Mouse (Mus musculus) embryonic facial prominence, embryonic 10.5 days (tissue): ENCODE measurements around the gene Sct. TPM values are rescaled to one million over a fixed set of nuclear protein-coding genes. Genes with fewer than 3 reads are reported as not detected.
A peak's percentile ranks its signal among the peaks of the same experiment; 100 is the strongest.

ENCODE experiments used
- DNase-seq: peaks from one replicate; pipeline ENCODE4 v3.0.0-alpha.2; 2017; ENCODE audit warnings: low spot score
- H3K27ac ChIP-seq: fragments of 300-500 bp; sonication (generic); replicated peaks from 2 replicates; pipeline ENCODE4 v1.5.1; 2016; ENCODE audit warnings: mild to moderate bottlenecking
- H3K27me3 ChIP-seq: fragments of 300-500 bp; sonication (generic); replicated peaks from 2 replicates; pipeline ENCODE4 v1.6.1; 2016; ENCODE audit warnings: low read depth, mild to moderate bottlenecking; ENCODE audit not compliant: poor library complexity, severe bottlenecking
- H3K36me3 ChIP-seq: fragments of 300-500 bp; sonication (generic); replicated peaks from 2 replicates; pipeline ENCODE4 v1.6.1; 2016; ENCODE audit warnings: mild to moderate bottlenecking, moderate library complexity
- H3K4me1 ChIP-seq: fragments of 300-500 bp; sonication (generic); 2 replicates; pipeline ENCODE4 v1.6.1; 2016
- H3K4me3 ChIP-seq: fragments of 300-500 bp; sonication (generic); 2 replicates; pipeline ENCODE4 v1.5.1; 2016; ENCODE audit warnings: mild to moderate bottlenecking, moderate library complexity
- H3K9me3 ChIP-seq: fragments of 300-500 bp; sonication (generic); 2 replicates; pipeline ENCODE4 v1.6.1; 2016; ENCODE audit warnings: mild to moderate bottlenecking
- WGBS: fragments of 180-500 bp; shearing (Covaris S2); methylation state at CpG from one replicate; pipeline ENCODE4 v1.1.7; 2016; 5-methylcytosine and 5-hydroxymethylcytosine counted together
- polyA plus RNA-seq: library from polyadenylated mRNA; unstranded; fragments of >200 nt; fragmentation: Nextera tagmentation; extraction: Ambion mirVana; gene quantifications from 2 replicates; pipeline ENCODE4 v1.2.1, GENCODE M21; 2016

The Sct gene
- polyA plus RNA-seq, 1 experiment from 2014 or later = 8.8 TPM

DNA sequence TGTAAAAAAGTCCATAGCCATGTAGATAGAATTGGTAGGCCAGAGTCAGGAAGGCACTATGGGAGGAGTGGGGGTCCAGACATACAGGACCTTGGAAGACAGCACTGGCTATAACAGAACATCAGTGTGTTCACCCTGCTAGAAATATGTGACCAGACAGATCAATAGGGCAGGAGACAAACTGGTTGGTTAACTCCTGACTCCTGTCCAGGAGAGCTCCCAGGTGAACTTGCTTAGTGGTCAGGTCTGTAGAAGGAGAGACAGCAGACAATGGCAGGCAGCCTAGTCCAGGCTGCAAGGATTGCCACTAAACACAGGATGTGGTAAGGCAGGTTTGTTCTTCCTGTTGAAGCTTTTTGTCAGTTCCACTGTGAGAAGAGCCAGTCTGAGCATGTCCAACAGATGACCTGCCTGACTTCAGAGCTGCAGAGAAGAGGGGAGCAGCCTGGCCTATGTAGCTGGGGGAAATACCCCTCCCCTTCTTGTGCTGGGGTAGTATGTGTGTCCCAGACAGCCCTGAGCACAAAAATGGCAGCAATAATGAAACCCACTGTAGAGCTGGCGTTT lies 23.9 kb upstream of the Sct start:
- no peak overlapping the region for H3K27ac ChIP-seq
- H3K9me3 ChIP-seq = no peaks in the 10 kb centered on the region
- DNase-seq = no peak
- no peaks in the 10 kb centered on the region for H3K27me3 ChIP-seq
- 81% methylated on average over 1 of the region's 1 CpGs for WGBS
- H3K4me3 ChIP-seq = no peak overlapping the region
- peaks cover 98% of the 10 kb centered on the region for H3K36me3 ChIP-seq
- no peaks in the 10 kb centered on the region for H3K4me1 ChIP-seq

GRCm38 (mm10) chr7:141301386-141301785 lies 22.5 kb upstream of the Sct start:
- Histone ChIP-seq H3K4me1 (no peaks in the 10 kb centered on the region), H3K9me3 (no peaks in the 10 kb centered on the region), H3K27ac (no peak overlapping the region), H3K27me3 (peaks cover 3% of the 10 kb centered on the region), H3K36me3 (peaks cover 98% of the 10 kb centered on the region), H3K4me3 (no peak overlapping the region)
- DNase-seq = no peak
- WGBS = 94% methylated on average over 9 of the region's 9 CpGs

GRCm38 (mm10) chr7:141299175-141299574 lies 20.2 kb upstream of the Sct start:
- H3K9me3 ChIP-seq = no peaks in the 10 kb centered on the region
- H3K36me3 ChIP-seq = peaks cover 84% of the 10 kb centered on the region
- H3K4me1 ChIP-seq = peaks cover 7% of the 10 kb centered on the region
- 92% methylated on average over 8 of the region's 8 CpGs for WGBS
- H3K27ac ChIP-seq = no peak overlapping the region
- H3K4me3 ChIP-seq = no peak overlapping the region
- DNase-seq = no peak
- peaks cover 25% of the 10 kb centered on the region for H3K27me3 ChIP-seq

DNA sequence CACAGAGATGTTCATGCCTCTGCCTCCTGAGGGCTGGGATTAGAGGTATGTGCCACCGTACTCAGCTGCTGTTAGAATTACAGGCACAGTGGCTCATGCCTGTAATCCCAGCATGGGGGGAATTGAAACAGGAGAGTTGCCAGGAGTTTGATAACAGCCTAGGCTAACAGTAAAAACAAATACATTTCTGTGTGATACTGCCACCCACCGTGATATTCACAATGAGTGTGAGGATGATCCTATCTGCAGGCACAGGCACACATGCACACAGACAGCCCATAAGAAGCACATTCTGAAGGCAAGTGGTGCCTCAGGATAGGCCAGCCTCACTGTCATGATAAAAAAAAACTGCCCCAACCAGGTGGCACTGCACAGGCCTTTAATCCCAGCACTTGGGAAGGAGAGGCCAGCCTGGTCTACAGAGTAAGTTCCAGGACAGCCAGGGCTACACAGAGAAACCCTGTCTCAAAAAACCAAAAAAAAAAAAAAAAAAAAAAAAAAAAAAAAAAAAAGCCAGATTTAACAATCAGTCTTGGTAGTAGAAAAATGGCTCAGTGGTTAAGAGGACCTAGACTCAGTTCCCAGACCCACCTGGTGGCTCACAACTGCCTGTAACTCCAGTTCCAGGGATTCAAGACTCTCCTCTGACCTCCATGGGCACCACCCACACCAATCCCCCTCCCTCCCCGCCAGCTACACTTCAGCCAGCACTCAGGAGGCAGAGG lies 19.2 kb upstream of the Sct start:
- no peak overlapping the region for H3K27ac ChIP-seq
- no peaks in the 10 kb centered on the region for H3K9me3 ChIP-seq
- WGBS = 91% methylated on average over 3 of the region's 3 CpGs
- no peak overlapping the region for H3K4me3 ChIP-seq
- H3K4me1 ChIP-seq = peaks cover 18% of the 10 kb centered on the region
- no peak for DNase-seq
- peaks cover 36% of the 10 kb centered on the region for H3K27me3 ChIP-seq
- peaks cover 73% of the 10 kb centered on the region for H3K36me3 ChIP-seq

DNA sequence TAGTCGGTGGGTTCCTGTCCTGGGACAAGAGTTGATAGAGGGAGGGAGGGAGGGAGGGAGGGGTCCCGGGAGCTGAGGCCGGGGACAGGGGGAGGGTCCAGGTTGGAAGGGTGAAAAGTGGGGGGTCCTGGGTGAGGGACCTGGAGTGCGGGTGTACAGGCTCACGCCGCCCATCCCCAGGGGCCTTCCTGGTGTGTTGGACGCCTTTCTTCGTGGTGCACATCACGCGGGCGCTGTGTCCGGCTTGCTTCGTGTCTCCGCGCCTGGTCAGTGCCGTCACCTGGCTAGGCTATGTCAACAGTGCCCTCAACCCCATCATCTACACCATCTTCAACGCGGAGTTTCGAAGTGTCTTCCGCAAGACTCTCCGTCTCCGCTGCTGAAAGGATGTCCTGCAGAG lies 15.5 kb upstream of the Sct start:
- Histone ChIP-seq H3K4me1 (peaks cover 36% of the 10 kb centered on the region), H3K9me3 (no peaks in the 10 kb centered on the region), H3K4me3 (peak overlapping the region; percentile 70), H3K27me3 (peaks cover 72% of the 10 kb centered on the region), H3K27ac (no peak overlapping the region), H3K36me3 (peaks cover 37% of the 10 kb centered on the region)
- WGBS = 5% methylated on average over 22 of the region's 22 CpGs
- DNase-seq = no peak

DNA sequence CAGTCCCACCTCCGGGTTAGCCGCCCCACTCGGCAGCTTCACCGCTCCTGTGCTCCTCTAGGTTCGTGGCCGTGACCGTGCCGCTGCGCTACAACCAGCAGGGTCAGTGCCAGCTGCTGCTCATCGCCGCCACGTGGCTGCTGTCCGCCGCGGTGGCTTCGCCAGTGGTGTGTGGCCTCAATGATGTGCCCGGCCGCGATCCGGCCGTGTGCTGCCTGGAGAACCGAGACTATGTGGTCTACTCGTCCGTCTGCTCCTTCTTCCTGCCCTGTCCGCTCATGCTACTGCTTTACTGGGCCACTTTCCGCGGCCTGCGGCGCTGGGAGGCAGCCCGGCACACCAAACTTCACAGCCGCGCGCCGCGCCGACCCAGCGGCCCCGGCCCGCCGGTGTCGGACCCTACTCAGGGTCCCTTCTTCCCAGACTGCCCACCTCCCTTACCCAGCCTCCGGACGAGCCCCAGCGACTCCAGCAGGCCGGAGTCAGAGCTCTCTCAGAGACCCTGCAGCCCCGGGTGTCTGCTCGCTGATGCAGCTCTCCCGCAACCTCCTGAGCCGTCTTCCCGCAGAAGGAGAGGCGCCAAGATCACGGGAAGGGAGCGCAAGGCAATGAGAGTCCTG lies 15.0 kb upstream of the Sct start:
- peak overlapping the region; percentile 31 for H3K27ac ChIP-seq
- H3K9me3 ChIP-seq = no peaks in the 10 kb centered on the region
- under 1% methylated on average over 53 of the region's 53 CpGs for WGBS
- peaks cover 75% of the 10 kb centered on the region for H3K27me3 ChIP-seq
- peaks cover 36% of the 10 kb centered on the region for H3K4me1 ChIP-seq
- DNase-seq = peak; percentile 71
- H3K36me3 ChIP-seq = peaks cover 31% of the 10 kb centered on the region
- peak overlapping the region; percentile 70 for H3K4me3 ChIP-seq

DNA sequence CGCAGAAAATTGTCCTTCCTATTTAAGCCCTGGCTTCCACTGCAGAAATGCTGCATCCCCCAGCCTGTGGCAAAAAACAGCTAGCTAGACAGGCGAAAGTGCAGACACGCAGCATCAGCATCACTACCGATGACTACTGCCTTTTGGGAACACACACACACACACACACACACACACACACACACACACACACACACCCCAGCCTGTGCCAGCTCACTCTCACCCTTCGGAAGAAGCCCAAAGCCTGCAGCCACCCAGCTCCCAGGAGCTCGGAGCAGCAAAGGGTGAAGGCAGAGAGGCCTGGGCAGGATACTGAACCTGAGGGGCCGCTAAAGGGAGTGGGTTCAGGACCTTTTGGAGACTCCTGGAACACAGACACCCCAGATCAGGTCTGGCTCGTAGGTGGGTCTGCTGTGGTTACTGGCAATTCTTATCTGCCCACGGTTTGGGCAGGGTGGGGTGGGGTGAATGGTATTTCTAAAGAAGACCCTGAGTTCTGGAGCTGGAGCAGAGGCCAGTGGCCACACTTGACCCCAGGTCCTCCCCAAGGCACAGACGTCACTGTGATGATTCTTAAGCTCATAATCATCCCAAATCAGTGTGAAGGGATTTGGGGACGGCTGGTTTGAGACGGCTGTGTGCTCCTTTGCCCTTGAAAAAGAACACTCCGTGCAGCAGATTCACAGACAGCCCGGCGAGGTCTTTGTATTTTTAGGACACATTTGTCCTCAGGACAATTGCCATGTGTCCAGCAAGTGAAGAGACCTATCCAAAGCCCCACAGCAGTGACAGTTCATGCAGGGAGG lies 13.9 kb upstream of the Sct start:
- H3K4me1 ChIP-seq = peaks cover 36% of the 10 kb centered on the region
- peak overlapping the region; percentile 77; the same call in 1 of the 2 replicates for H3K27ac ChIP-seq
- H3K27me3 ChIP-seq = peaks cover 77% of the 10 kb centered on the region
- peak; percentile 42 for DNase-seq
- 28% methylated on average over 15 of the region's 15 CpGs for WGBS
- H3K4me3 ChIP-seq = peak overlapping the region; percentile 70
- H3K36me3 ChIP-seq = peaks cover 22% of the 10 kb centered on the region
- H3K9me3 ChIP-seq = no peaks in the 10 kb centered on the region

GRCm38 (mm10) chr7:141291921-141292582 lies 13.1 kb upstream of the Sct start, which contains the start of gene Drd4:
Gene Drd4 (plus strand): TSS chr7:141292006.
- WGBS = 1% methylated on average over 46 of the region's 46 CpGs
- H3K36me3 ChIP-seq = peaks cover 15% of the 10 kb centered on the region
- H3K4me1 ChIP-seq = peaks cover 36% of the 10 kb centered on the region
- peak; percentile 84 for DNase-seq
- H3K9me3 ChIP-seq = no peaks in the 10 kb centered on the region
- H3K4me3 ChIP-seq = peak within 1 kb of the TSS; percentile 70
- peaks cover 77% of the 10 kb centered on the region for H3K27me3 ChIP-seq
- peak within 1 kb of the TSS; percentile 77 for H3K27ac ChIP-seq

- Histone ChIP-seq H3K4me1 (peaks cover 18% of the 10 kb centered on the region), H3K4me3 (no peak overlapping the region), H3K36me3 (no peaks in the 10 kb centered on the region), H3K27ac (no peak overlapping the region), H3K9me3 (no peaks in the 10 kb centered on the region), H3K27me3 (peaks cover 41% of the 10 kb centered on the region)
- no peak for DNase-seq
- WGBS = 86% methylated on average over 3 of the region's 3 CpGs
Measured at GRCm38 (mm10) chr7:141288042-141288441, 9.1 kb upstream of the Sct start.

DNA sequence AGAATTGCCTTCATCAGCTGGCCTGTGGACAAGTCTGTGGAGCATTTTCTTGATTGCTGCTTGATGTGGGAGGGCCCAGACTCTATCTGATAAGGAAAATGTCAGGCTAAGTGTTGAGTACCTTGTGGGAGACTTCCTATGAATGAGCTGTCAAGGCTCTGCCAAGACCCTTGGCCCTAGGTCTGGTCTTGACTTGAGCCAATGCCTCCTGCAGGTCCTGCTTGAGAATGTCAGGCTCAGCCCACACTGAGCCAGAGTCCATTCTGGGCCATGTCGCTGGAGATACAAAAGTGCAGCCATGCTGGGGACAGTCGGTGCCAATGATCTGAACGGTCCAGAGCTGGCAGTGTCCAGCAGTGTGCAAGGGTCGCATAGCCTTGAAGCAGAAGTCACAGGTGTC lies 3.8 kb upstream of the Sct start:
- Histone ChIP-seq H3K27ac (no peak overlapping the region), H3K27me3 (peaks cover 25% of the 10 kb centered on the region), H3K36me3 (no peaks in the 10 kb centered on the region), H3K4me3 (no peak overlapping the region), H3K9me3 (no peaks in the 10 kb centered on the region), H3K4me1 (peaks cover 24% of the 10 kb centered on the region)
- no peak for DNase-seq
- WGBS = 87% methylated on average over 4 of the region's 4 CpGs

DNA sequence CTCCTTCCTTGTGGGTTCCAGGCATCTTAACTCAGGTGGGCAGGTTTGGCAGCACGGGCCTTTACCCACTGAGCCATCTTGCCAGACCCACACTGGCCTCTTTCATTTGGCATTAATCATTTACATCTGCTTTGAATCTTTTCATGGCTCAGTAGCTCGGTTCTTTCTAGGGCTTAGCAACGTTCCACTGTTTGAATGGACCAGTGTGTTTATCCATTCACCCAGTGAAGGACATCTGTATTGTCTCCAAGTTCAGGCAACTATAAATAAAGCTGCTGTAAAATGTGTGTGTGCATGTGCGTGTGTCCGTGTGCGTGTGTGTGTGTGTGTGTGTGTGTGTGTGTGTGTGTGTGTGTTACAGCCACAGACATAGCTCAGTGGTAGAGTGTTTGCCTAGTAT lies 2.5 kb upstream of the Sct start:
- WGBS = 67% methylated on average over 6 of the region's 6 CpGs

More for the DNA sequence above, 2.5 kb upstream of the Sct start:
- H3K36me3 ChIP-seq = no peaks in the 10 kb centered on the region
- H3K4me3 ChIP-seq = no peak overlapping the region
- peaks cover 37% of the 10 kb centered on the region for H3K4me1 ChIP-seq
- H3K9me3 ChIP-seq = no peaks in the 10 kb centered on the region
- H3K27me3 ChIP-seq = peaks cover 37% of the 10 kb centered on the region
- H3K27ac ChIP-seq = no peak overlapping the region
- DNase-seq = no peak
